Mouse (Mus musculus) forebrain, embryonic 11.5 days (tissue): ENCODE results near the gene Hsp90aa1. TPM values are rescaled to one million over a fixed set of nuclear protein-coding genes. Genes with fewer than 3 reads are reported as not detected.

ENCODE experiments used
- ATAC-seq: fragments of 200-750 bp; cut with Nextera tagmentation; replicated peaks from 2 replicates; pipeline ENCODE4 v1.8.0; 2017; ENCODE audit warnings: moderate TSS enrichment; ENCODE audit not compliant: low FRiP score
- DNase-seq: peaks from one replicate; pipeline ENCODE4 v3.0.0-alpha.2; 2017; ENCODE audit warnings: low spot score
- H3K27ac ChIP-seq: fragments of 300-500 bp; sonication (generic); 2 replicates; pipeline ENCODE4 v1.5.1; 2014; ENCODE audit warnings: low read depth, low read length
- H3K27me3 ChIP-seq: fragments of 300-500 bp; sonication (generic); 2 replicates; pipeline ENCODE4 v1.6.1; 2014; ENCODE audit warnings: mild to moderate bottlenecking, low read length, mixed read lengths; ENCODE audit not compliant: control insufficient read depth, insufficient read depth
- H3K36me3 ChIP-seq: fragments of 300-500 bp; sonication (generic); 2 replicates; pipeline ENCODE4 v1.6.1; 2014; ENCODE audit warnings: mild to moderate bottlenecking, low read length, moderate library complexity, mixed read lengths; ENCODE audit not compliant: control insufficient read depth, insufficient read depth
- H3K4me1 ChIP-seq: fragments of 300-500 bp; sonication (generic); replicated peaks from 2 replicates; pipeline ENCODE4 v1.6.1; 2014; ENCODE audit warnings: low read length, mixed read lengths; ENCODE audit not compliant: control insufficient read depth, insufficient read depth
- H3K4me2 ChIP-seq: fragments of 300-500 bp; sonication (generic); 2 replicates; pipeline ENCODE4 v1.6.1; 2014; ENCODE audit warnings: low read depth, mild to moderate bottlenecking, low read length, moderate library complexity, mixed read lengths; ENCODE audit not compliant: severe bottlenecking
- H3K4me3 ChIP-seq: fragments of 300-500 bp; sonication (generic); 2 replicates; pipeline ENCODE4 v1.5.1; 2014; ENCODE audit warnings: low read depth, low read length
- H3K9ac ChIP-seq: fragments of 300-500 bp; sonication (generic); 2 replicates; pipeline ENCODE4 v1.6.1; 2014; ENCODE audit warnings: low read length
- H3K9me3 ChIP-seq: fragments of 300-500 bp; sonication (generic); 2 replicates; pipeline ENCODE4 v1.6.1; 2016; ENCODE audit warnings: low read length, mixed read lengths; ENCODE audit not compliant: control insufficient read depth
- WGBS: fragments of 180-500 bp; shearing (Covaris S2); extraction: QIAGEN DNeasy Blood & Tissue Kit; methylation state at CpG from one replicate; pipeline ENCODE4 v1.1.7; 2014; 5-methylcytosine and 5-hydroxymethylcytosine counted together
- polyA plus RNA-seq: library from polyadenylated mRNA; unstranded; fragments of >200 nt; fragmentation: Nextera tagmentation; extraction: Ambion mirVana; gene quantifications from 2 replicates; pipeline ENCODE4 v1.2.1, GENCODE M21; 2014

Hsp90aa1 gene
- polyA plus RNA-seq, 1 experiment from 2014 or later: 1,424 TPM

GRCm38 (mm10) chr12:110682561-110683299 is 19.8 kb downstream of the Hsp90aa1 start, which contains the start of gene 1700001K19Rik:
Gene 1700001K19Rik, minus strand, starts transcription at chr12:110682619.
- WGBS: 88% methylated on average over 9 of the region's 9 CpGs
- H3K4me2 ChIP-seq: no peak within 1 kb of the TSS
- H3K4me3 ChIP-seq: no peak within 1 kb of the TSS
- no peak within 1 kb of the TSS for H3K27ac ChIP-seq
- no peaks in the 10 kb centered on the region for H3K9me3 ChIP-seq
- DNase-seq: no peak
- no peak for ATAC-seq
- no peaks in the 10 kb centered on the region for H3K36me3 ChIP-seq
- H3K27me3 ChIP-seq: no peaks in the 10 kb centered on the region
- H3K9ac ChIP-seq: no peak within 1 kb of the TSS
- H3K4me1 ChIP-seq: no peaks in the 10 kb centered on the region

DNA sequence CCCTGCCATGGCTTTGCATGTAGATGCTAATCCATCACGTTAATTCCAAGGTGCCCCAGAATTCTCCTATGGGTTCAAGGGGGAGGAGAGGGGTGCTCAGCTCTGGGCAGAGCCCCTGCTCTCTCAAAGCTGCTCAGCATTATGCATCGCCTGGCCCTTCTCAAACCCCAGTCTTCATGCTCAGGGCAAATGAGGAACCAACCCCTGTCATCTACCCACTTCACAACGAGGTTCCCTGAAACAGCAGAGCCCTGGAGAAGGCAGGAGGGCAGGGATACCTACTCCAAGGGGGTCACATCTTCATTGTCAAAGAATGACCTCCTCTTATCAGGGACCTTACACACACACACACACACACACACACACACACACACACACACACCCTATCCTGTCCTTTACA is 20.6 kb downstream of the Hsp90aa1 start:
- Histone ChIP-seq H3K9ac (no peak overlapping the region), H3K4me2 (no peak overlapping the region), H3K9me3 (no peaks in the 10 kb centered on the region), H3K36me3 (no peaks in the 10 kb centered on the region), H3K27ac (no peak overlapping the region), H3K4me3 (no peak overlapping the region), H3K4me1 (no peaks in the 10 kb centered on the region), H3K27me3 (no peaks in the 10 kb centered on the region)
- no peak for ATAC-seq
- WGBS: 69% methylated on average over 3 of the region's 3 CpGs
- no peak for DNase-seq

DNA sequence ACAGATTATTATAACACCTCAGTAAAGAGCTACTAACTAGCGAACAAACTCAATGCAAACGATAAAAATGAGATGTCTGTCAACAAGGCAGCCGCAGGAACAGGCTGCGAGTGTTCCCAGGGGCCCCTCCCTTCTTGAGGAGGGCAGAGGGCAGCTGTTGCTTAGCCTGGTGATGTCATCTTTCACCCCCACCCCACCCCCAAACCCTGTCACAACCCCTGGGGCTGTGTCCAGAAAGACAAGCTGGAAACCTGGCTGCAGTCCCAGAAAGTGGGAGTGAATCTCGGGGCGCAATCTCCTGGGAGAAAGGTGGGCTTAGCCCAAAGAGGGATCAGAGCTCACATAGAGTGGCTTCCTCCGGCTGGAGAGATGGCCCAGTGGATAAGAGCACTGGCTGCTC is 21.3 kb downstream of the Hsp90aa1 start:
- WGBS: 55% methylated on average over 7 of the region's 7 CpGs
- no peak for DNase-seq

GRCm38 (mm10) chr12:110674243-110674642 is 28.3 kb downstream of the Hsp90aa1 start:
- H3K36me3 ChIP-seq: no peaks in the 10 kb centered on the region
- no peak overlapping the region for H3K4me3 ChIP-seq
- 49% methylated on average over 5 of the region's 5 CpGs for WGBS
- DNase-seq (no peak), ATAC-seq (no peak)
- no peak overlapping the region for H3K27ac ChIP-seq
- no peak overlapping the region for H3K4me2 ChIP-seq
- no peaks in the 10 kb centered on the region for H3K4me1 ChIP-seq
- no peak overlapping the region for H3K9ac ChIP-seq
- H3K9me3 ChIP-seq: no peaks in the 10 kb centered on the region
- no peaks in the 10 kb centered on the region for H3K27me3 ChIP-seq

More for the DNA sequence above, 21.3 kb downstream of the Hsp90aa1 start:
- Histone ChIP-seq H3K9ac (no peak overlapping the region), H3K9me3 (no peaks in the 10 kb centered on the region), H3K36me3 (no peaks in the 10 kb centered on the region), H3K4me1 (no peaks in the 10 kb centered on the region), H3K4me3 (no peak overlapping the region), H3K27me3 (no peaks in the 10 kb centered on the region), H3K27ac (no peak overlapping the region), H3K4me2 (no peak overlapping the region)
- ATAC-seq: no peak

DNA sequence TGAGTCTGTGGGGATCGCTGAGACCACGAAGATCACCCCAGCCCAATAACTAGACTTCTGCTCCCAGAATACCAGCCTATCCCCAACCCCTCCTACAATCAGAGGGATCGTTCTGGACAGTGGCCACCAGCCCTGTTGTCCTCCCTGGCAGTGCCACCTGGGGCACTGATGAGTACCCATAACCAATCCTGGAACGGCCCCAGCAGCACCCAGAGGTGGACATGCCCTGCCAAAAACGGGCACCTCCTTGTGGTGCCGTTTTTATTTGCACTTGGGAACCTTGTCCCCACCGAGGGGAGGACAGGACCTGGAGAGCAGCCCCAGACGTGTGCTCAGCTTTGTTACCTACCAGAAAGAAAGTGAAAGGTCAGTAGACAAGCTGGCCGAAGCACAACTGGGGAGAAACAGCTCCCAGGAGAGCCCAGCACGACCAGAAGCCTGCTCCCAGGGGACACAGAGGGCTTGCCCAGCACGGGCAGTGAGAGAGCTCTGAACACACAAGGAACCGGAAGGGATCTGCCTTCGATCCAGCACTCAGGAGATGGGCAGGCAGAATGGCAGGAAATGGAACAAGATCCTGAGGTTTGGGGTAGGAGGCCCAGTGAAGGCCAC is 35.0 kb downstream of the Hsp90aa1 start:
- H3K36me3 ChIP-seq: peaks cover 25% of the 10 kb centered on the region
- no peaks in the 10 kb centered on the region for H3K9me3 ChIP-seq
- H3K27me3 ChIP-seq: no peaks in the 10 kb centered on the region
- H3K4me2 ChIP-seq: no peak overlapping the region
- no peak overlapping the region for H3K9ac ChIP-seq
- no peak overlapping the region for H3K4me3 ChIP-seq
- H3K27ac ChIP-seq: no peak overlapping the region
- DNase-seq: no peak
- H3K4me1 ChIP-seq: no peaks in the 10 kb centered on the region
- WGBS: 91% methylated on average over 13 of the region's 13 CpGs
- no peak for ATAC-seq

- no peak for ATAC-seq
- Histone ChIP-seq H3K4me2 (no peak overlapping the region), H3K9me3 (no peaks in the 10 kb centered on the region), H3K4me1 (no peaks in the 10 kb centered on the region), H3K27ac (no peak overlapping the region), H3K27me3 (no peaks in the 10 kb centered on the region), H3K36me3 (peaks cover 49% of the 10 kb centered on the region), H3K9ac (no peak overlapping the region), H3K4me3 (no peak overlapping the region)
- no peak for DNase-seq
- 94% methylated on average over 14 of the region's 14 CpGs for WGBS
Observed at GRCm38 (mm10) chr12:110661746-110662145, 40.8 kb downstream of the Hsp90aa1 start.

DNA sequence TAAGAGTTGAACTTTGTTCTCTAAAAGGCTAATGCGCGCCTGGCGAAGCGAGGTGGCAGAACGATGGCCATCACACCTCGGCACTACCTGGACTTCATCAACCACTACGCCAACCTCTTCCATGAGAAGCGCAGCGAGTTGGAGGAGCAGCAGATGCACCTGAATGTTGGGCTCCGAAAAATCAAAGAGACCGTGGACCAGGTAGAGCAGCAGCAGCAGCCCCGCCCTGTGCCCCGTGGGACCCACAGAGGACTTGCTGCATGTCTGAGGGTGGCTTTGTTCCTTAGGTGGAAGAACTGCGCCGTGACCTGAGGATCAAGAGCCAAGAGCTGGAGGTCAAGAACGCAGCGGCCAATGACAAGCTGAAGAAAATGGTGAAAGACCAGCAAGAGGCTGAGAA is 51.1 kb downstream of the Hsp90aa1 start:
- Histone ChIP-seq H3K4me2 (no peak overlapping the region), H3K36me3 (peaks cover 41% of the 10 kb centered on the region), H3K27me3 (no peaks in the 10 kb centered on the region), H3K4me1 (no peaks in the 10 kb centered on the region), H3K9ac (no peak overlapping the region), H3K9me3 (no peaks in the 10 kb centered on the region), H3K4me3 (no peak overlapping the region), H3K27ac (no peak overlapping the region)
- WGBS: 97% methylated on average over 17 of the region's 17 CpGs
- ATAC-seq (no peak), DNase-seq (no peak)

- H3K4me1 ChIP-seq: no peaks in the 10 kb centered on the region
- DNase-seq: no peak
- no peak overlapping the region for H3K27ac ChIP-seq
- no peak overlapping the region for H3K4me3 ChIP-seq
- no peak overlapping the region for H3K9ac ChIP-seq
- ATAC-seq: no peak
- no peaks in the 10 kb centered on the region for H3K27me3 ChIP-seq
- no peak overlapping the region for H3K4me2 ChIP-seq
- peaks cover 47% of the 10 kb centered on the region for H3K36me3 ChIP-seq
- 86% methylated on average over 8 of the region's 8 CpGs for WGBS
- H3K9me3 ChIP-seq: no peaks in the 10 kb centered on the region
Observed at GRCm38 (mm10) chr12:110650241-110650641, 52.3 kb downstream of the Hsp90aa1 start.
